Mouse (Mus musculus): ENCODE results near the gene Zfx.

- TF ChIP-seq CTCF (IDR thresholded peaks at IDR 0.05; ENCODE audit: low read depth, low read length) (no peak), POLR2A (IDR thresholded peaks at IDR 0.05; ENCODE audit: borderline replicate concordance, low read depth, low read length) (no peak)
These were observed 75.5 kb downstream of the Zfx start for GRCm38 (mm10) chrX:94048048-94048447.

All from bone marrow macrophage, adult 2 months (primary cell).